Mouse (Mus musculus) intestine, embryonic 14.5 days (tissue): Measurements from ENCODE around the gene Rarg. TPM values are rescaled to one million over a fixed set of nuclear protein-coding genes. Genes with fewer than 3 reads are reported as not detected.

Experiments
- ATAC-seq: fragments of 200-750 bp; cut with Nextera tagmentation; replicated peaks from 2 replicates; pipeline ENCODE4 v1.8.0; 2017; ENCODE audit warnings: low read depth, moderate number of reproducible peaks, moderate TSS enrichment, moderate library complexity; ENCODE audit not compliant: low FRiP score, low TSS enrichment
- DNase-seq: peaks from one replicate; pipeline ENCODE4 v3.0.0-alpha.2; 2018; ENCODE audit warnings: low spot score
- H3K27ac ChIP-seq: fragments of 300-500 bp; sonication (generic); 2 replicates; pipeline ENCODE4 v1.5.1; 2014; ENCODE audit warnings: low read depth, mild to moderate bottlenecking, control low read depth
- H3K27me3 ChIP-seq: fragments of 300-500 bp; sonication (generic); replicated peaks from 2 replicates; pipeline ENCODE4 v1.6.1; 2014; ENCODE audit warnings: low read length, control low read depth; ENCODE audit not compliant: control insufficient read depth, insufficient read depth
- H3K36me3 ChIP-seq: fragments of 300-500 bp; sonication (generic); 2 replicates; pipeline ENCODE4 v1.6.1; 2014; ENCODE audit warnings: low read length, control low read depth; ENCODE audit not compliant: control insufficient read depth, insufficient read depth
- H3K4me1 ChIP-seq: fragments of 300-500 bp; sonication (generic); replicated peaks from 2 replicates; pipeline ENCODE4 v1.6.1; 2014; ENCODE audit warnings: low read length, control low read depth, mixed read lengths; ENCODE audit not compliant: control insufficient read depth, insufficient read depth
- H3K4me2 ChIP-seq: fragments of 300-500 bp; sonication (generic); 2 replicates; pipeline ENCODE4 v1.6.1; 2014; ENCODE audit warnings: low read length
- H3K4me3 ChIP-seq: fragments of 300-500 bp; sonication (generic); 2 replicates; pipeline ENCODE4 v1.5.1; 2014; ENCODE audit warnings: low read depth, low read length, control low read depth, mixed read lengths
- H3K9ac ChIP-seq: fragments of 300-500 bp; sonication (generic); 2 replicates; pipeline ENCODE4 v1.6.1; 2014; ENCODE audit warnings: mild to moderate bottlenecking, low read length
- H3K9me3 ChIP-seq: fragments of 300-500 bp; sonication (generic); 2 replicates; pipeline ENCODE4 v1.6.1; 2016; ENCODE audit warnings: low read length, control low read depth; ENCODE audit not compliant: control insufficient read depth
- WGBS: fragments of 180-500 bp; shearing (Covaris S2); extraction: QIAGEN DNeasy Blood & Tissue Kit; methylation state at CpG from one replicate; pipeline ENCODE4 v1.1.7; 2014; 5-methylcytosine and 5-hydroxymethylcytosine counted together
- polyA plus RNA-seq: library from polyadenylated mRNA; unstranded; fragments of >200 nt; fragmentation: Nextera tagmentation; extraction: Ambion mirVana; gene quantifications from 2 replicates; pipeline ENCODE4 v1.2.1, GENCODE M21; 2014

The Rarg gene
- polyA plus RNA-seq, 1 experiment from 2014 or later, result 16.4 TPM

DNA sequence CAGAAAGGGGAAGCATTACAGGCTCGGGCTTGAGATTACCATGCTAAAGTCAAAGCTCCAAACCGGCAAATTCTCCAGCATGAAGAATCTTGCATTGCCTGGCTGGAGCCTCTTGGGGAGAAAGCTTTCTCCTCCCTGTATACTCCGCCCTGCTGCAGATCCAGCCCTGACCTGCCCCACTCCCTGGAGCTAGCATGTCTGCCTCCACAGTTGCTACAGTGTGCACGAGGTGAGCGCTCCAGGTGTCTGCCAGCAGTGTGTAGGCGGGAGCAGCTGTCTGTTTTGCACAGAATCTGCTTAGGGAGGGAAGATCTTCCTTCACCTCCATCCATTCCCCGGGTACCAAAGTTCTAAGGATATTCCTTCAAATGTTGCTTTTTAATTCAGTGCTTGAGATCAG, 5.3 kb upstream of the Rarg start:
- Histone ChIP-seq H3K27me3 (peaks cover 2% of the 10 kb centered on the region; the same call in 1 of the 2 replicates), H3K4me1 (peaks cover 13% of the 10 kb centered on the region), H3K4me2 (no peak overlapping the region), H3K36me3 (no peaks in the 10 kb centered on the region), H3K4me3 (no peak overlapping the region), H3K9me3 (no peaks in the 10 kb centered on the region), H3K27ac (no peak overlapping the region), H3K9ac (no peak overlapping the region)
- WGBS, result 47% methylated on average over 7 of the region's 7 CpGs
- no peak for DNase-seq
- no peak for ATAC-seq

DNA sequence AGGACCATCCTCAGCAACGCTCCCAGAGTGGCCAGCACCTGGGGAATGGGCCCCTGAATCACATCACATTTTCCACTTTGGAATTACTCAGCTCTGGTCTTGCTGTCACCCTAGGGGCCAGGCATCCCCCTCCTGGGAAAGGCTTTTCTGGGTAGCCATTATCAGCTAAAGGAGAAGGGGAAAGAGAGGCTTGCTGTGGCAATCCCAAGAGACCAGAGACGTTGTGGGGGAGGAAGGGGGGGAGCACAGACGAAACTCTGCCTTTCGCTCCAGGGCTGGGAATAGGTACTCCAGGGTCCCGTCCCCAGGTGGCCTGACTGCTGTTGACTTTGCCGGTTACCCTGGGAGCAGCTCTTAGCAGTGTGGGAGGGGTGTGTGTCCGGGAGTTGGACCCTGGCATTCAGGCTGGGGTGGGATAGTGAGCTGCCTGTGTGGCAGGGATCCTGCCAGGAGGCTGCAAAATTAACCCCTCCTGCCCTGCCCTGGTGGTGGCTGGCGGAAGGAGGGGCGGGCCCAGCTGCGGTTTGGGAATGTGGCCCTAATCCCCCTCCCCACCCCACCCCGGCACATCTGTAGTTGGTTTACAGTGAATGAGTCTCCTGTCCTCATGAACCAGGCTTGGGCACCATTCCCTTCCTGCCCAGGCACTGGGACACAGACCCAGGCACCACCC, 1.4 kb upstream of the Rarg start:
- WGBS, result 24% methylated on average over 11 of the region's 11 CpGs
- peaks cover 4% of the 10 kb centered on the region; the same call in 1 of the 2 replicates for H3K27me3 ChIP-seq
- H3K36me3 ChIP-seq, result no peaks in the 10 kb centered on the region
- no peaks in the 10 kb centered on the region for H3K9me3 ChIP-seq
- peak; percentile 40 for ATAC-seq
- no peak for DNase-seq
- peaks cover 19% of the 10 kb centered on the region for H3K4me1 ChIP-seq
- no peak overlapping the region for H3K4me3 ChIP-seq
- no peak overlapping the region for H3K9ac ChIP-seq
- H3K4me2 ChIP-seq, result no peak overlapping the region; the same call in 1 of the 2 replicates
- no peak overlapping the region; the same call in 1 of the 2 replicates for H3K27ac ChIP-seq

DNA sequence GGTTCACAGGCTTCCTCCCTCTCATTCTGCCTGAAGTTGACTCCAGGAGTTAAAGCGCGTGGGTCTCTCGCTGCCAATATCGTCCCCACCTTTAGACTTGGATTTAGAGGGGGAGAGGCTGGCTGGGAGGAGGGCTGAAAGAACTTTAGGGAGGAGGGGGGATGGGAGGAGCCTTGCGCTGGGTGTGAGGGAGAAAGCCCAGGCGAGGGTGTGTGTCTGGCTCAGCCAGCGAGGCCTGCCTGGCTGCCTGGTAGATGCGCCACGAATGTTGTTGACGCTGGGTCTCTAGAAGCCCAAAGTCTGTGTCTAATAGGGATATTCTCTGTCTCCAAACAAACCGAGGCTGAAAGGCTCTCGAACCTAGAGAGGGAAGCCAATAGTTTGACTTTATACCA, 756 bp upstream of the Rarg start:
- ATAC-seq (no peak), DNase-seq (no peak)
- no peaks in the 10 kb centered on the region for H3K9me3 ChIP-seq
- 14% methylated on average over 12 of the region's 12 CpGs for WGBS
- no peak overlapping the region; the same call in 1 of the 2 replicates for H3K27ac ChIP-seq
- peaks cover 19% of the 10 kb centered on the region for H3K4me1 ChIP-seq
- H3K4me3 ChIP-seq, result peak overlapping the region; percentile 47
- peaks cover 4% of the 10 kb centered on the region; the same call in 1 of the 2 replicates for H3K27me3 ChIP-seq
- no peaks in the 10 kb centered on the region for H3K36me3 ChIP-seq
- H3K4me2 ChIP-seq, result peak overlapping the region; percentile 95
- H3K9ac ChIP-seq, result no peak overlapping the region; the same call in 1 of the 2 replicates

DNA sequence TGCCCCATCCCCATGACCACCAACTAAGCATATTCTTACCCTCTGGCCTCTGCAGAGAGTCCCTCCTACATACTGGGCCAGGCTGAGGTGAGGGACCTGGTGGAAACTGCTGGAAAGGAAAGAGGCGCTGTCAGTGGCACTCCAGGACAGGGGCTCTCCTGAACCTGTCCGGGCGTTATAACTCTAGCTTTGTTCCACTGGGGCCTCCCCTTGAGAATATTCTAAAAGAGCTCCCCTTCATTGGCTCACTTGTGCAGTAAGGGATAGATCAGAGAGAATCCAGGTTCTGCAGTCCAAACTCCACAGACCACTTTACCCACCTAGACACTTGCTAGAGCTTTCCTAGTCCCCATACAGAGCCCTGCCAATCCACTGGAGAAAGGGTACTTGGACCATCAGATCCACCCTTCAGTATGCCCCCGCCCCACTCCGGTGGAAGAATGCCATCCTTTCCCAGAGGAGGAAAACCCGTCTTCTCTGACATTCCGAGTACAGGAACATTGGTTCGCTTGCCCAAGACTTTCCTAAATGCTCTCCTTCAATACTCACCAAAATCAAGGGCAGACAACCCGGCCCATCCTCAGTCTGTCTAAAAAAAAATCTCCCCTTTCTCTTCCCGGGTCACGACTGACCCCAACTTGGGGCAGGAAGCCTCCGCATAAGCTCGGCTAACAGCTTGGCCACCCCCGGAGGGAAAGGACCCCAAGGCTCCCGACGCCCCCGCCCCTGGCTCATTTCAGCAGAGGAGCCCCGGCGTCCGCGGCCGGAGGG, 701 bp downstream of the Rarg start:
- Histone ChIP-seq H3K4me2 (peak overlapping the region; percentile 95), H3K9me3 (no peaks in the 10 kb centered on the region), H3K27ac (no peak overlapping the region), H3K4me1 (peaks cover 19% of the 10 kb centered on the region), H3K36me3 (no peaks in the 10 kb centered on the region), H3K27me3 (peaks cover 4% of the 10 kb centered on the region; the same call in 1 of the 2 replicates), H3K9ac (peak overlapping the region; percentile 33), H3K4me3 (peak overlapping the region; percentile 47)
- 10% methylated on average over 22 of the region's 22 CpGs for WGBS
- DNase-seq (no peak), ATAC-seq (no peak)

DNA sequence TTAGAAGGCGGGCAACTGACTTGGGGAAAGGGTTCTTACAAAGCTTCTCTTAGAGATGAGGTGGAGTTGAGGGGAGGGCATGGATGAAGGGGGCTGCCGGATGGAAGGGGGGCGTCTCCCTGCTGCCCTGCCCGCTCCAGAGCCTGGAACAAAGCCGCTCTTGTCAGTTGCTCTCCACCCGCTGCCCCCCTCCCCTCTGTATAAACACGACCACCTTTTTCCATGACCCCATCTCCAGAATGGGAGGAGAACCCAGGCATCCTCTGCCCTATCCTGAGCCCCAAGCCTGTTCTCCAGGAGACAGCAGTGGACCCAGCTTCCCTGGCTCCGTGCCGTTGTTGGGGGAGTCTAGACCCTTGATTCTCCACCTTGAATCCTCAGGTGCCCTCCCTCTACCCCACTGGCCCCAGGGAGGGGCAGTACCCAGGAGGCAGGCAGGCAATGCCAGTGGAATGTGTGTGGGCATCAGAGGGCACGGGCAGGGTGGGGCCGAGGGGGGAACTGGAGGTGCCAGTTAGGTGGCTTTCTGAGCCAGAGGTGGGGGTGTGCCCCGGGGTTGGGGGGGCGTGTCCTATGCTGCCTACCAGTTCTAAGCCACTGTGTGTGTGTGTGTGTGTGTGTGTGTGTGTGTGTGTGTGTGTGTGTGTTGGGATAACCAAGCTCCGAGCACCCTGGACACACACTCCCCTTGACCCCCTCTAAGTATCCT, 1.6 kb downstream of the Rarg start:
- no peaks in the 10 kb centered on the region for H3K9me3 ChIP-seq
- no peak overlapping the region for H3K4me3 ChIP-seq
- no peak overlapping the region for H3K27ac ChIP-seq
- no peak overlapping the region for H3K9ac ChIP-seq
- no peaks in the 10 kb centered on the region for H3K36me3 ChIP-seq
- 53% methylated on average over 13 of the region's 14 CpGs for WGBS
- peaks cover 19% of the 10 kb centered on the region for H3K4me1 ChIP-seq
- 0 out of 2 replicates have a peak overlapping the region, but pooled peaks have one; percentile 4 for H3K4me2 ChIP-seq
- H3K27me3 ChIP-seq, result peaks cover 4% of the 10 kb centered on the region; the same call in 1 of the 2 replicates
- DNase-seq (no peak), ATAC-seq (no peak)

DNA sequence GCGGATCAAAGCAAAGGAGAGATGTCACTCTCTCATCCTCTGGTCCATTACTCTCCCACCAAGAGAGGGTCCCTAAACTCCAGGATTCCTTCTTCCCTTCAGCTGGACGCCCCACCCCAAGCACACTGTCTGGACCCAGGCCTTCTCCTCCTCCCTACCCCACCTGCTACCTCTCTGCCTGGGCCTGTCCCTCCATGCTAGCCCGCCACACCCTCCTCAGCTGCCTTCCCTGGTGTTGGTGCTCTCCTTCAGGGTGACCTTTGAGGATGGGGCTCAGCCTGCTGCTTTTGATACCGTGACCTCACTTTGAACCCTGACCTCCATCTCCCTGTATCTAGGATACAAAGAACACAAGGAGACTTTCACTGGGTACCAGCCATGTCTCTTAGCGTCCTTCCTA, 6.8 kb downstream of the Rarg start:
- Histone ChIP-seq H3K4me3 (no peak overlapping the region), H3K4me1 (peaks cover 27% of the 10 kb centered on the region), H3K9ac (no peak overlapping the region), H3K27ac (no peak overlapping the region), H3K9me3 (no peaks in the 10 kb centered on the region), H3K4me2 (no peak overlapping the region), H3K36me3 (no peaks in the 10 kb centered on the region), H3K27me3 (no peaks in the 10 kb centered on the region)
- 70% methylated on average over 5 of the region's 5 CpGs for WGBS
- ATAC-seq, result no peak
- no peak for DNase-seq

DNA sequence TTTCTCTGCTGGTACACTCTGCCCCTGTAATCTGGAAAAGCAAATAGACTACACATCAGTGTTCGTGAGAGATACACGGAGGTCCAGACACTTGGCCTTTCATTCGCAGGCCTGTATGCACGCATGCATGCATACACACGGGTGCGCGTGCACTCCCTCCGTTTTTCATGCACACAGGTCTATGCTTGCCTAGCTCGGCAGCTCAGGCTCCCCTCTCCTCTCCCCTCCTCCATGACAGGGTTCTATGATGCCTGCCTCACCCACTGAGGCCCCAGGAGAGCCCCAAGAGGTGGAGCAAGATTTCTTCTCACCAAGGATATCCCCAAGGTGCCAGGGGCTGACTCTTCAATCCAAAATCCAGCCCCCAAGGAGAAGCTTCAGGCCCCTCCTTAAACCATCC, 7.3 kb downstream of the Rarg start:
- no peak overlapping the region for H3K4me3 ChIP-seq
- peak overlapping the region; percentile 95 for H3K4me2 ChIP-seq
- DNase-seq (no peak), ATAC-seq (no peak)
- peak overlapping the region; percentile 94 for H3K27ac ChIP-seq
- no peaks in the 10 kb centered on the region for H3K27me3 ChIP-seq
- no peak overlapping the region for H3K9ac ChIP-seq
- no peaks in the 10 kb centered on the region for H3K9me3 ChIP-seq
- no peaks in the 10 kb centered on the region for H3K36me3 ChIP-seq
- peaks cover 31% of the 10 kb centered on the region for H3K4me1 ChIP-seq
- 46% methylated on average over 9 of the region's 9 CpGs for WGBS

DNA sequence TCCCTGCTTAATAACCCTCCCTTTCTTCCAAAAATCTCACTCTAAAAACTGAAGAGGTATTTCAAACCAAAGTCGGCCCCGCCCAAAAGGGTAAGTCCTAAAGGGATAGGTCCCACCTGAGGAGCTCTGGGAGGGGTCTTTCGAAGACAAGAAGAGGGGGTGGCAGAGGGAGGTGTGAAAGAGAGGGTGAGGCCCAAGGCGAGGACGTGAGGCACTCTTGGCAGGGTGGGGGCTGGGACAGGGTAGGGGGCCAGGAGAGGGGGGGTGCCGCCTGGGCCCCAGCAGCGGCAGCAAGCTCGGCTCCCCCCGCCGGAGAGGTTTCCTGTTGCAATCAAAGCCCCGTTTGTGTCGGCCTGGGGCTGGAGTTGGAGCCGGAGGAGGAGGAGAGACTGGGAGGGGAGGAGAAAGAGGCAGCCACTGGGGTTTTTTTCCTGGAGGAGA, 8.0 kb downstream of the Rarg start:
- Histone ChIP-seq H3K4me3 (peak overlapping the region; percentile 16; the same call in 1 of the 2 replicates), H3K27ac (peak overlapping the region; percentile 94), H3K4me2 (peak overlapping the region; percentile 95), H3K9ac (peak overlapping the region; percentile 32; the same call in 1 of the 2 replicates), H3K36me3 (no peaks in the 10 kb centered on the region), H3K4me1 (peaks cover 37% of the 10 kb centered on the region), H3K9me3 (no peaks in the 10 kb centered on the region), H3K27me3 (no peaks in the 10 kb centered on the region)
- 8% methylated on average over 10 of the region's 13 CpGs for WGBS
- ATAC-seq, result no peak
- no peak for DNase-seq
